Mouse (Mus musculus): ENCODE data around the gene Olfr5.

- TF ChIP-seq POLR2A (IDR thresholded peaks at IDR 0.05; ENCODE audit: insufficient read depth, low read depth, low read length) (no peak), CTCF (IDR thresholded peaks at IDR 0.05; ENCODE audit: insufficient read depth, low read depth, low read length) (no peak)
Observed at GRCm38 (mm10) chr7:6486841-6487240, at the start of gene Olfr5.
